Mouse (Mus musculus): ENCODE measurements around the gene Spata17. TPM values are rescaled to one million over a fixed set of nuclear protein-coding genes. Genes with fewer than 3 reads are reported as not detected.

The Spata17 gene
- polyA plus RNA-seq, 1 experiment from 2014 or later = 0.59 TPM

- ATAC-seq (replicated peaks; ENCODE audit: low FRiP score) (no peak), DNase-seq (ENCODE audit: low spot score) (no peak)
- H3K27me3 ChIP-seq (replicated peaks; ENCODE audit: control insufficient read depth, insufficient read depth, low read length) = no peaks in the 10 kb centered on the region
- peaks cover 8% of the 10 kb centered on the region; the same call in 1 of the 2 replicates for H3K36me3 ChIP-seq (ENCODE audit: control insufficient read depth, insufficient read depth, low read length)
- H3K4me3 ChIP-seq (ENCODE audit: low read depth, low read length) = no peak overlapping the region
- no peaks in the 10 kb centered on the region for H3K9me3 ChIP-seq (ENCODE audit: control insufficient read depth, low read length)
- H3K4me2 ChIP-seq = no peak overlapping the region
- no peak overlapping the region for H3K9ac ChIP-seq (ENCODE audit: low read depth, low read length)
- 90% methylated on average over 3 of the region's 3 CpGs for WGBS
- H3K4me1 ChIP-seq (replicated peaks; ENCODE audit: control insufficient read depth, insufficient read depth, low read length) = no peaks in the 10 kb centered on the region
- no peak overlapping the region for H3K27ac ChIP-seq (ENCODE audit: low read depth, low read length)
These were observed 19.9 kb upstream of the Spata17 start for GRCm38 (mm10) chr1:187235161-187235560.

- Histone ChIP-seq H3K4me1 (replicated peaks; ENCODE audit: control insufficient read depth, insufficient read depth, low read length) (no peaks in the 10 kb centered on the region), H3K27me3 (replicated peaks; ENCODE audit: control insufficient read depth, insufficient read depth, low read length) (no peaks in the 10 kb centered on the region), H3K4me2 (no peak overlapping the region), H3K4me3 (ENCODE audit: low read depth, low read length) (no peak overlapping the region), H3K27ac (ENCODE audit: low read depth, low read length) (no peak overlapping the region), H3K9me3 (ENCODE audit: control insufficient read depth, low read length) (no peaks in the 10 kb centered on the region), H3K9ac (ENCODE audit: low read depth, low read length) (no peak overlapping the region), H3K36me3 (ENCODE audit: control insufficient read depth, insufficient read depth, low read length) (peaks cover 11% of the 10 kb centered on the region; the same call in 1 of the 2 replicates)
- no peak for DNase-seq (ENCODE audit: low spot score)
- no peak for ATAC-seq (replicated peaks; ENCODE audit: low FRiP score)
- WGBS = 74% methylated on average over 7 of the region's 7 CpGs
These were observed 17.8 kb upstream of the Spata17 start for GRCm38 (mm10) chr1:187232996-187233615.

- H3K27me3 ChIP-seq (replicated peaks; ENCODE audit: control insufficient read depth, insufficient read depth, low read length) = no peaks in the 10 kb centered on the region
- H3K9ac ChIP-seq (ENCODE audit: low read depth, low read length) = no peak overlapping the region
- 88% methylated on average over 14 of the region's 14 CpGs for WGBS
- H3K36me3 ChIP-seq (ENCODE audit: control insufficient read depth, insufficient read depth, low read length) = peaks cover 11% of the 10 kb centered on the region; the same call in 1 of the 2 replicates
- H3K4me2 ChIP-seq = no peak overlapping the region
- no peak overlapping the region for H3K27ac ChIP-seq (ENCODE audit: low read depth, low read length)
- DNase-seq (ENCODE audit: low spot score) (no peak), ATAC-seq (replicated peaks; ENCODE audit: low FRiP score) (no peak)
- H3K4me3 ChIP-seq (ENCODE audit: low read depth, low read length) = no peak overlapping the region
- no peaks in the 10 kb centered on the region for H3K4me1 ChIP-seq (replicated peaks; ENCODE audit: control insufficient read depth, insufficient read depth, low read length)
- no peaks in the 10 kb centered on the region for H3K9me3 ChIP-seq (ENCODE audit: control insufficient read depth, low read length)
These were observed 17.1 kb upstream of the Spata17 start for GRCm38 (mm10) chr1:187232196-187232955.

GRCm38 (mm10) chr1:187230255-187230654 is 15.0 kb upstream of the Spata17 start:
- Histone ChIP-seq H3K4me2 (no peak overlapping the region), H3K9me3 (ENCODE audit: control insufficient read depth, low read length) (no peaks in the 10 kb centered on the region), H3K4me1 (replicated peaks; ENCODE audit: control insufficient read depth, insufficient read depth, low read length) (peaks cover 3% of the 10 kb centered on the region; the same call in 1 of the 2 replicates), H3K36me3 (ENCODE audit: control insufficient read depth, insufficient read depth, low read length) (peaks cover 11% of the 10 kb centered on the region; the same call in 1 of the 2 replicates), H3K27ac (ENCODE audit: low read depth, low read length) (no peak overlapping the region), H3K4me3 (ENCODE audit: low read depth, low read length) (no peak overlapping the region), H3K27me3 (replicated peaks; ENCODE audit: control insufficient read depth, insufficient read depth, low read length) (no peaks in the 10 kb centered on the region), H3K9ac (ENCODE audit: low read depth, low read length) (no peak overlapping the region)
- no peak for DNase-seq (ENCODE audit: low spot score)
- no peak for ATAC-seq (replicated peaks; ENCODE audit: low FRiP score)
- 90% methylated on average over 5 of the region's 5 CpGs for WGBS

- no peak for ATAC-seq (replicated peaks; ENCODE audit: low FRiP score)
- no peaks in the 10 kb centered on the region for H3K27me3 ChIP-seq (replicated peaks; ENCODE audit: control insufficient read depth, insufficient read depth, low read length)
- peaks cover 11% of the 10 kb centered on the region; the same call in 1 of the 2 replicates for H3K36me3 ChIP-seq (ENCODE audit: control insufficient read depth, insufficient read depth, low read length)
- DNase-seq (ENCODE audit: low spot score) = no peak
- H3K27ac ChIP-seq (ENCODE audit: low read depth, low read length) = no peak overlapping the region
- no peak overlapping the region for H3K9ac ChIP-seq (ENCODE audit: low read depth, low read length)
- H3K4me3 ChIP-seq (ENCODE audit: low read depth, low read length) = no peak overlapping the region
- WGBS = 90% methylated on average over 13 of the region's 13 CpGs
- peaks cover 3% of the 10 kb centered on the region; the same call in 1 of the 2 replicates for H3K4me1 ChIP-seq (replicated peaks; ENCODE audit: control insufficient read depth, insufficient read depth, low read length)
- H3K9me3 ChIP-seq (ENCODE audit: control insufficient read depth, low read length) = no peaks in the 10 kb centered on the region
- no peak overlapping the region for H3K4me2 ChIP-seq
These were observed 13.3 kb upstream of the Spata17 start for GRCm38 (mm10) chr1:187228414-187229146.

GRCm38 (mm10) chr1:187226328-187227025 is 11.2 kb upstream of the Spata17 start:
- Histone ChIP-seq H3K4me2 (no peak overlapping the region), H3K36me3 (ENCODE audit: control insufficient read depth, insufficient read depth, low read length) (peaks cover 5% of the 10 kb centered on the region; the same call in 1 of the 2 replicates), H3K4me3 (ENCODE audit: low read depth, low read length) (no peak overlapping the region), H3K27me3 (replicated peaks; ENCODE audit: control insufficient read depth, insufficient read depth, low read length) (no peaks in the 10 kb centered on the region), H3K27ac (ENCODE audit: low read depth, low read length) (no peak overlapping the region), H3K4me1 (replicated peaks; ENCODE audit: control insufficient read depth, insufficient read depth, low read length) (peaks cover 3% of the 10 kb centered on the region; the same call in 1 of the 2 replicates), H3K9me3 (ENCODE audit: control insufficient read depth, low read length) (no peaks in the 10 kb centered on the region), H3K9ac (ENCODE audit: low read depth, low read length) (no peak overlapping the region)
- DNase-seq (ENCODE audit: low spot score) = no peak
- 72% methylated on average over 11 of the region's 11 CpGs for WGBS
- 0 out of 2 replicates have a peak, but pooled peaks have one; percentile 48 for ATAC-seq (replicated peaks; ENCODE audit: low FRiP score)

GRCm38 (mm10) chr1:187220756-187221155 is 5.5 kb upstream of the Spata17 start:
- H3K9me3 ChIP-seq (ENCODE audit: control insufficient read depth, low read length) = no peaks in the 10 kb centered on the region
- DNase-seq (ENCODE audit: low spot score) (no peak), ATAC-seq (replicated peaks; ENCODE audit: low FRiP score) (no peak)
- H3K4me3 ChIP-seq (ENCODE audit: low read depth, low read length) = no peak overlapping the region
- no peaks in the 10 kb centered on the region for H3K27me3 ChIP-seq (replicated peaks; ENCODE audit: control insufficient read depth, insufficient read depth, low read length)
- H3K4me1 ChIP-seq (replicated peaks; ENCODE audit: control insufficient read depth, insufficient read depth, low read length) = peaks cover 6% of the 10 kb centered on the region; the same call in 1 of the 2 replicates
- no peak overlapping the region for H3K9ac ChIP-seq (ENCODE audit: low read depth, low read length)
- WGBS = 81% methylated on average over 6 of the region's 6 CpGs
- no peak overlapping the region for H3K4me2 ChIP-seq
- H3K36me3 ChIP-seq (ENCODE audit: control insufficient read depth, insufficient read depth, low read length) = no peaks in the 10 kb centered on the region
- no peak overlapping the region for H3K27ac ChIP-seq (ENCODE audit: low read depth, low read length)
